ENCODE assay signal across 8 mouse cellular contexts in the genomic region with DNA sequence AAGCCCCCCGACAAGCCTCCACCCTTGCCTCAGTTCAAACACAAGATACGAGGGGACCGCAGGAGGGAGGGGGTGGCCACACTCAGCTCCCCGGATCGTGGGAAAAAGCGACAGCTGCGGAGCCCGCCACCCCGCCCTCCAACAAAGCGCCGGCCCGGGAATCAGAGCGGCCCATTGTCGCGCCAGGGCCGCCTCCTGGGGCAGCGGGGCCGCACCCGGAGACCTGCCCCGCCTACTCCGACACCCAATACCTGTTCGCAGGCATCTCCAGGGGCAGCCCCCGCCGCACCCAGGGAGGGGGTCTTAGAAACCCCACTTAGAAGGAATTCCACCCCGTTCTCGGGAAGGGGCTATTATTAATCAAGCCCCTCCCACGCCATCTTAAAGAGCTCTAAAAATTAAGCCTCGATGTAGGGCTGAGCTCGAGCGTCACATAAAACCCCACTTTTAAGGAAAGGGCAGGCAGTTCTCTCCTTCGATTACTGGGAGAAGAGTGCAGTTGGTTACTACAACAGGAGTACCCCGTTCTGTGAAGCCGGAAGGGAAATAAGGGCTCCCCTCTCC. TPM values are rescaled to one million over a fixed set of nuclear protein-coding genes. Genes with fewer than 3 reads are reported as not detected.
DNase-seq lines count a peak whose midpoint lies in the region; ATAC-seq and TF ChIP-seq lines count a peak whose summit lies in the region.

No protein-coding gene starts in this region.

- no peaks in the 10 kb centered on the region for H3K27me3 ChIP-seq in lung, embryonic 14.5 days (ENCODE audit: insufficient read depth, low read length)

- peaks cover 10% of the 10 kb centered on the region; the same call in 1 of the 2 replicates for H3K36me3 ChIP-seq in lung, embryonic 14.5 days (ENCODE audit: insufficient read depth)

- peak overlapping the region; percentile 90 for H3K4me3 ChIP-seq in bone marrow, adult 2 months (replicated peaks; ENCODE audit: control insufficient read depth, low read depth, low read length)
- peak overlapping the region; percentile 87 for H3K4me3 ChIP-seq in lung, embryonic 14.5 days (ENCODE audit: low read depth, low read length)

- DNase-seq in layer of hippocampus, adult 11-12 months (ENCODE audit: low spot score), result peak; percentile 52
- no peak for DNase-seq in layer of hippocampus, adult 9-10 months (ENCODE audit: low spot score)
- DNase-seq in heart, adult 9 months (ENCODE audit: low spot score in 2 of 2), result peak; percentile 69 to 75
- DNase-seq in kidney, adult 9 months, result peak; percentile 51
- DNase-seq in lung, embryonic 14.5 days, result peak; percentile 78
- peak; percentile 86 for DNase-seq in retina, embryonic 14.5 days (ENCODE audit: low spot score)
- no peak for DNase-seq in c-Kit-positive CD71-positive TER-119-positive erythroid progenitor cells, embryonic 14.5 days (ENCODE audit: low spot score)

- H3K4me1 ChIP-seq in bone marrow, adult 2 months (ENCODE audit: control insufficient read depth, insufficient read depth, low read length), result peaks cover 7% of the 10 kb centered on the region; the same call in 1 of the 2 replicates
- H3K4me1 ChIP-seq in lung, embryonic 14.5 days (ENCODE audit: insufficient read depth), result peaks cover 42% of the 10 kb centered on the region

- WGBS in bone marrow, adult 2 months, result under 1% methylated on average over 33 of the region's 33 CpGs
- under 1% methylated on average over 33 of the region's 33 CpGs for WGBS in lung, embryonic 14.5 days

- no peak for TF ChIP-seq CTCF in bone marrow, adult 2 months (IDR thresholded peaks at IDR 0.05; ENCODE audit: control insufficient read depth, insufficient read depth, low read length)
- no peak for TF ChIP-seq CTCF in lung, embryonic 14.5 days (IDR thresholded peaks at IDR 0.05; ENCODE audit: low read depth)

- H3K4me2 ChIP-seq in lung, embryonic 14.5 days, result peak overlapping the region; percentile 77

- H3K27ac ChIP-seq in bone marrow, adult 2 months (ENCODE audit: control insufficient read depth, insufficient read depth, low read depth, low read length, poor library complexity), result peak overlapping the region; percentile 86; the same call in 1 of the 2 replicates
- peak overlapping the region; percentile 85 for H3K27ac ChIP-seq in lung, embryonic 14.5 days (ENCODE audit: low read depth)

- H3K9ac ChIP-seq in lung, embryonic 14.5 days, result peak overlapping the region; percentile 77

- ATAC-seq in lung, embryonic 14.5 days (ENCODE audit: insufficient read depth), result peak; percentile 12; the same call in 1 of the 2 replicates

- TF ChIP-seq POLR2A in bone marrow, adult 2 months (IDR thresholded peaks at IDR 0.05; ENCODE audit: borderline replicate concordance, control insufficient read depth, low read depth, low read length), result no peak

- no peaks in the 10 kb centered on the region for H3K9me3 ChIP-seq in lung, embryonic 14.5 days (ENCODE audit: low read depth, low read length)

RNA-seq across cellular contexts. Expression of a gene that starts 14.1 kb away (rescaled TPM):
- polyA plus RNA-seq in bone marrow, adult 2 months (2011; ENCODE audit: insufficient read depth, insufficient read length, low replicate concordance, missing spikeins), result 21.8 and 36.9 TPM in 2 replicates
- polyA plus RNA-seq in lung, embryonic 14.5 days (2014; fragmentation: Nextera tagmentation; extraction: Ambion mirVana), result 37.7 and 44.0 TPM in 2 replicates

RNA-seq across cellular contexts. Expression of a gene that starts 57.4 kb away (rescaled TPM):
- polyA plus RNA-seq in bone marrow, adult 2 months (2011; ENCODE audit: insufficient read depth, insufficient read length, low replicate concordance, missing spikeins), result 5.8 and 30.1 TPM in 2 replicates
- polyA plus RNA-seq in lung, embryonic 14.5 days (2014; fragmentation: Nextera tagmentation; extraction: Ambion mirVana), result 36.0 and 36.5 TPM in 2 replicates

Comparison
In these comparisons a context has a peak if more than half of its experiments do, and no peak if none do; other contexts are left out.
1. DNase-seq: peak in layer of hippocampus, adult 11-12 months (single experiment), heart, adult 9 months (2 of 2), kidney, adult 9 months (single experiment), lung, embryonic 14.5 days (single experiment) and retina, embryonic 14.5 days (single experiment); none in layer of hippocampus, adult 9-10 months (single experiment) and c-Kit-positive CD71-positive TER-119-positive erythroid progenitor cells, embryonic 14.5 days (single experiment).